Mouse (Mus musculus): ENCODE measurements at regions not wholly inside any gene's neighbourhood (a gene's known extent, or its start where the extent isn't known, plus 50 kb on each side); places are given as distances from the start of the nearest gene placed in this dataset.

- DNase-seq: no peak
These were observed 74.4 kb downstream of the Mettl11b start for GRCm38 (mm10) chr1:163650577-163651180.

- no peak for DNase-seq
These were observed 82.9 kb downstream of the Mettl11b start for GRCm38 (mm10) chr1:163642091-163642490.

- DNase-seq: no peak
These were observed 84.4 kb downstream of the Mettl11b start for GRCm38 (mm10) chr1:163640527-163641228.

GRCm38 (mm10) chr1:163630291-163630812, 94.7 kb downstream of the Mettl11b start:
- no peak for DNase-seq

- no peak for DNase-seq
These were observed 100.1 kb downstream of the Mettl11b start for GRCm38 (mm10) chr1:163624887-163625286.

GRCm38 (mm10) chr1:163621293-163621692, 103.7 kb downstream of the Mettl11b start:
- no peak for DNase-seq

- DNase-seq: no peak
These were observed 105.2 kb downstream of the Mettl11b start for GRCm38 (mm10) chr1:163619831-163620230.

- DNase-seq: no peak
These were observed 106.9 kb downstream of the Mettl11b start for GRCm38 (mm10) chr1:163618132-163618531.

GRCm38 (mm10) chr1:163616596-163616995, 108.4 kb downstream of the Mettl11b start:
- DNase-seq: no peak

- DNase-seq: no peak
These were observed 116.6 kb downstream of the Mettl11b start for GRCm38 (mm10) chr1:163608429-163608828.

GRCm38 (mm10) chr1:163607701-163608100, 117.3 kb downstream of the Mettl11b start:
- DNase-seq: peak in 1 of 2 experiments; percentile 12

- peak; percentile 36 to 45 for DNase-seq
These were observed 124.8 kb downstream of the Mettl11b start for GRCm38 (mm10) chr1:163599926-163600890.

GRCm38 (mm10) chr1:163576411-163576810, 148.6 kb downstream of the Mettl11b start:
- DNase-seq: no peak

- peak; percentile 6 to 18 for DNase-seq
These were observed 149.4 kb downstream of the Mettl11b start for GRCm38 (mm10) chr1:163575593-163575992.

GRCm38 (mm10) chr1:163574409-163575161, 150.4 kb downstream of the Mettl11b start:
- no peak for DNase-seq

GRCm38 (mm10) chr1:163573533-163573932, 151.5 kb downstream of the Mettl11b start:
- DNase-seq: no peak

- no peak for DNase-seq
These were observed 160.3 kb upstream of the Gorab start for GRCm38 (mm10) chr1:163563791-163564190.

GRCm38 (mm10) chr1:163563064-163563463, 159.6 kb upstream of the Gorab start:
- no peak for DNase-seq

GRCm38 (mm10) chr1:163562166-163562733, 158.8 kb upstream of the Gorab start:
- DNase-seq: no peak

- DNase-seq: no peak
These were observed 157.5 kb upstream of the Gorab start for GRCm38 (mm10) chr1:163561016-163561415.

- DNase-seq: no peak
These were observed 156.9 kb upstream of the Gorab start for GRCm38 (mm10) chr1:163560276-163560943.

Measured in cerebellum, postnatal 14 days (tissue).